Mouse (Mus musculus) liver, embryonic 16.5 days (tissue): ENCODE data around the gene Agtrap. TPM values are rescaled to one million over a fixed set of nuclear protein-coding genes. Genes with fewer than 3 reads are reported as not detected.

ENCODE experiments used
- polyA plus RNA-seq: library from polyadenylated mRNA; unstranded; fragments of >200 nt; fragmentation: Nextera tagmentation; extraction: Ambion mirVana; gene quantifications from 2 replicates; pipeline ENCODE4 v1.2.1, GENCODE M21; 2015

The Agtrap gene
- polyA plus RNA-seq, 1 experiment from 2014 or later = 9.4 TPM

Other genes with a start within 250 kb of the Agtrap start
- 1.3 and 1.5 TPM in 2 replicates for gene Zfp933, start 239.7 kb downstream of the Agtrap start, polyA plus RNA-seq
- 26.9 and 29.4 TPM in 2 replicates for gene Miip, start 219.2 kb downstream of the Agtrap start, polyA plus RNA-seq
- 1.8 and 2.0 TPM in 2 replicates for gene Fv1, start 219.1 kb downstream of the Agtrap start, polyA plus RNA-seq
- 15.9 and 16.2 TPM in 2 replicates for gene Mfn2, start 183.3 kb downstream of the Agtrap start, polyA plus RNA-seq
- gene Plod1, start 151.3 kb downstream of the Agtrap start, polyA plus RNA-seq = 28.8 and 30.7 TPM in 2 replicates
- gene 2510039O18Rik, start 147.1 kb downstream of the Agtrap start, polyA plus RNA-seq = 4.0 and 5.8 TPM in 2 replicates
- gene Nppb, start 102.2 kb downstream of the Agtrap start, polyA plus RNA-seq = not detected in 2 replicates
- not detected in 2 replicates for gene Nppa, start 87.3 kb downstream of the Agtrap start, polyA plus RNA-seq
- gene Clcn6, start 49.2 kb downstream of the Agtrap start, polyA plus RNA-seq = 1.4 and 1.8 TPM in 2 replicates
- gene Mthfr, start 49.0 kb downstream of the Agtrap start, polyA plus RNA-seq = 10.9 and 11.9 TPM in 2 replicates
- 12.4 and 13.9 TPM in 2 replicates for gene Mad2l2, start 42.4 kb upstream of the Agtrap start, polyA plus RNA-seq
- 0.04 TPM in 2 replicates for gene Draxin, start 42.7 kb upstream of the Agtrap start, polyA plus RNA-seq
- 10.6 and 11.4 TPM in 2 replicates for gene Fbxo6, start 64.1 kb upstream of the Agtrap start, polyA plus RNA-seq
- 0.63 and 0.71 TPM in 2 replicates for gene Fbxo44, start 72.5 kb upstream of the Agtrap start, polyA plus RNA-seq
- gene Fbxo2, start 72.6 kb upstream of the Agtrap start, polyA plus RNA-seq = not detected in 2 replicates
- gene Disp3, start 199.9 kb upstream of the Agtrap start, polyA plus RNA-seq = 0.17 TPM in 1 of 2 replicates, not detected in the other